Mouse (Mus musculus) limb, embryonic 10.5 days (tissue): ENCODE data around the gene Marveld2. TPM values are rescaled to one million over a fixed set of nuclear protein-coding genes. Genes with fewer than 3 reads are reported as not detected.

ENCODE experiments used
- DNase-seq: peaks from one replicate; pipeline ENCODE4 v3.0.0-alpha.2; 2017; ENCODE audit warnings: low spot score
- H3K27ac ChIP-seq: fragments of 300-500 bp; sonication (generic); 2 replicates; pipeline ENCODE4 v1.5.1; 2016; ENCODE audit warnings: mild to moderate bottlenecking
- H3K27me3 ChIP-seq: fragments of 300-500 bp; sonication (generic); 2 replicates; pipeline ENCODE4 v1.6.1; 2016; ENCODE audit warnings: low read depth, mild to moderate bottlenecking; ENCODE audit not compliant: poor library complexity, severe bottlenecking
- H3K36me3 ChIP-seq: fragments of 300-500 bp; sonication (generic); 2 replicates; pipeline ENCODE4 v1.6.1; 2016; ENCODE audit warnings: mild to moderate bottlenecking, moderate library complexity
- H3K4me1 ChIP-seq: fragments of 300-500 bp; sonication (generic); 2 replicates; pipeline ENCODE4 v1.6.1; 2016
- H3K4me3 ChIP-seq: fragments of 300-500 bp; sonication (generic); 2 replicates; pipeline ENCODE4 v1.5.1; 2016; ENCODE audit warnings: mild to moderate bottlenecking, moderate library complexity
- H3K9me3 ChIP-seq: fragments of 300-500 bp; sonication (generic); replicated peaks from 2 replicates; pipeline ENCODE4 v1.6.1; 2016; ENCODE audit warnings: mild to moderate bottlenecking
- WGBS: fragments of 180-500 bp; shearing (Covaris S2); methylation state at CpG from one replicate; pipeline ENCODE4 v1.1.7; 2016; 5-methylcytosine and 5-hydroxymethylcytosine counted together
- polyA plus RNA-seq: library from polyadenylated mRNA; unstranded; fragments of >200 nt; fragmentation: Nextera tagmentation; extraction: Ambion mirVana; gene quantifications from 2 replicates; pipeline ENCODE4 v1.2.1, GENCODE M21; 2016

The Marveld2 gene
- polyA plus RNA-seq, 1 experiment from 2014 or later: 3.5 TPM

- WGBS: under 1% methylated on average over 35 of the region's 35 CpGs
- Histone ChIP-seq H3K36me3 (no peaks in the 10 kb centered on the region), H3K27ac (no peak overlapping the region), H3K9me3 (no peaks in the 10 kb centered on the region), H3K4me3 (peak overlapping the region; percentile 66), H3K27me3 (peaks cover 74% of the 10 kb centered on the region), H3K4me1 (peaks cover 23% of the 10 kb centered on the region)
- peak; percentile 62 for DNase-seq
Measured at GRCm38 (mm10) chr13:100552009-100552368, 64.8 kb downstream of the Marveld2 start.

- Histone ChIP-seq H3K36me3 (no peaks in the 10 kb centered on the region), H3K9me3 (no peaks in the 10 kb centered on the region), H3K4me3 (peak overlapping the region; percentile 66), H3K27ac (no peak overlapping the region), H3K4me1 (peaks cover 21% of the 10 kb centered on the region), H3K27me3 (peaks cover 74% of the 10 kb centered on the region)
- WGBS: under 1% methylated on average over 41 of the region's 41 CpGs
- DNase-seq: peak; percentile 57
Measured at GRCm38 (mm10) chr13:100551371-100552008, 65.3 kb downstream of the Marveld2 start.

GRCm38 (mm10) chr13:100547269-100547668 lies 69.5 kb downstream of the Marveld2 start:
- H3K4me1 ChIP-seq: peaks cover 11% of the 10 kb centered on the region
- H3K9me3 ChIP-seq: no peaks in the 10 kb centered on the region
- 90% methylated on average over 5 of the region's 5 CpGs for WGBS
- peaks cover 38% of the 10 kb centered on the region for H3K27me3 ChIP-seq
- H3K36me3 ChIP-seq: no peaks in the 10 kb centered on the region
- DNase-seq: no peak
- no peak overlapping the region for H3K27ac ChIP-seq
- no peak overlapping the region for H3K4me3 ChIP-seq

Other genes starting within 250 kb of the Marveld2 start
- gene Naip1, start 164.1 kb downstream of the Marveld2 start, polyA plus RNA-seq: not detected in 2 replicates
- gene Gtf2h2, start 124.4 kb downstream of the Marveld2 start, polyA plus RNA-seq: 91.7 and 99.3 TPM in 2 replicates
- 1.3 and 1.8 TPM in 2 replicates for gene Ocln, start 64.3 kb downstream of the Marveld2 start, polyA plus RNA-seq
- 361 and 370 TPM in 2 replicates for gene Ak6, start 34.0 kb upstream of the Marveld2 start, polyA plus RNA-seq
- 23.8 and 25.8 TPM in 2 replicates for gene Rad17, start 34.1 kb upstream of the Marveld2 start, polyA plus RNA-seq
- gene Taf9, start 34.6 kb upstream of the Marveld2 start, polyA plus RNA-seq: 21.4 and 23.0 TPM in 2 replicates
- 3.7 and 4.1 TPM in 2 replicates for gene Ccdc125, start 52.7 kb upstream of the Marveld2 start, polyA plus RNA-seq
- gene Cdk7, start 114.0 kb upstream of the Marveld2 start, polyA plus RNA-seq: 116 and 117 TPM in 2 replicates
- gene Mrps36, start 127.7 kb upstream of the Marveld2 start, polyA plus RNA-seq: 97.0 and 114 TPM in 2 replicates
- 72.3 and 77.8 TPM in 2 replicates for gene Cenph, start 158.9 kb upstream of the Marveld2 start, polyA plus RNA-seq
- 406 and 409 TPM in 2 replicates for gene Ccnb1, start 169.6 kb upstream of the Marveld2 start, polyA plus RNA-seq
- gene Slc30a5, start 216.5 kb upstream of the Marveld2 start, polyA plus RNA-seq: 44.8 and 45.2 TPM in 2 replicates